Mouse (Mus musculus): ENCODE measurements at regions not wholly inside any gene's neighbourhood (a gene's known extent, or its start where the extent isn't known, plus 50 kb on each side); places are given as distances from the start of the nearest gene placed in this dataset.

GRCm38 (mm10) chr5:74121861-74122630 is 53.8 kb upstream of the Usp46 start:
- H3K27ac ChIP-seq (ENCODE audit: low read depth), result no peak overlapping the region

GRCm38 (mm10) chr5:74126015-74126896 is 58.0 kb upstream of the Usp46 start:
- Histone ChIP-seq H3K4me3 (ENCODE audit: low read depth, low read length) (peak overlapping the region; percentile 39), H3K4me1 (ENCODE audit: control insufficient read depth, insufficient read depth) (no peaks in the 10 kb centered on the region), H3K9me3 (replicated peaks; ENCODE audit: control insufficient read depth, low read length) (no peaks in the 10 kb centered on the region), H3K4me2 (ENCODE audit: low read depth, low read length) (peak overlapping the region; percentile 59), H3K27me3 (ENCODE audit: control insufficient read depth, insufficient read depth, low read length) (no peaks in the 10 kb centered on the region), H3K36me3 (replicated peaks; ENCODE audit: control insufficient read depth, insufficient read depth, low read length) (no peaks in the 10 kb centered on the region), H3K9ac (replicated peaks; ENCODE audit: low read depth, low read length) (peak overlapping the region; percentile 52), H3K27ac (ENCODE audit: low read depth) (peak overlapping the region; percentile 75)
- TF ChIP-seq CTCF (IDR thresholded peaks at IDR 0.05; ENCODE audit: low read depth) (no peak), EP300 (IDR thresholded peaks at IDR 0.05; ENCODE audit: low read depth) (no peak)
- 59% methylated on average over 32 of the region's 32 CpGs for WGBS
- DNase-seq (ENCODE audit: low spot score), result peak; percentile 80
- peak; percentile 98 for ATAC-seq (ENCODE audit: insufficient read depth, low read depth)

More at GRCm38 (mm10) chr5:74121861-74122630, 53.8 kb upstream of the Usp46 start:
- 80% methylated on average over 9 of the region's 9 CpGs for WGBS
- no peaks in the 10 kb centered on the region for H3K36me3 ChIP-seq (replicated peaks; ENCODE audit: control insufficient read depth, insufficient read depth, low read length)
- no peak for DNase-seq (ENCODE audit: low spot score)
- no peak overlapping the region for H3K4me2 ChIP-seq (ENCODE audit: low read depth, low read length)
- no peaks in the 10 kb centered on the region for H3K27me3 ChIP-seq (ENCODE audit: control insufficient read depth, insufficient read depth, low read length)
- TF ChIP-seq CTCF (IDR thresholded peaks at IDR 0.05; ENCODE audit: low read depth) (no peak), EP300 (IDR thresholded peaks at IDR 0.05; ENCODE audit: low read depth) (no peak)
- no peak overlapping the region for H3K9ac ChIP-seq (replicated peaks; ENCODE audit: low read depth, low read length)
- ATAC-seq (ENCODE audit: insufficient read depth, low read depth), result no peak
- H3K4me3 ChIP-seq (ENCODE audit: low read depth, low read length), result no peak overlapping the region
- H3K9me3 ChIP-seq (replicated peaks; ENCODE audit: control insufficient read depth, low read length), result no peaks in the 10 kb centered on the region
- no peaks in the 10 kb centered on the region for H3K4me1 ChIP-seq (ENCODE audit: control insufficient read depth, insufficient read depth)

- no peaks in the 10 kb centered on the region for H3K9me3 ChIP-seq (replicated peaks; ENCODE audit: control insufficient read depth, low read length)
- 93% methylated on average over 6 of the region's 6 CpGs for WGBS
- no peaks in the 10 kb centered on the region for H3K4me1 ChIP-seq (ENCODE audit: control insufficient read depth, insufficient read depth)
- H3K36me3 ChIP-seq (replicated peaks; ENCODE audit: control insufficient read depth, insufficient read depth, low read length), result no peaks in the 10 kb centered on the region
- no peak for ATAC-seq (ENCODE audit: insufficient read depth, low read depth)
- H3K27ac ChIP-seq (ENCODE audit: low read depth), result no peak overlapping the region
- TF ChIP-seq EP300 (IDR thresholded peaks at IDR 0.05; ENCODE audit: low read depth) (no peak), CTCF (IDR thresholded peaks at IDR 0.05; ENCODE audit: low read depth) (no peak)
- no peak overlapping the region for H3K9ac ChIP-seq (replicated peaks; ENCODE audit: low read depth, low read length)
- no peak overlapping the region for H3K4me3 ChIP-seq (ENCODE audit: low read depth, low read length)
- H3K4me2 ChIP-seq (ENCODE audit: low read depth, low read length), result no peak overlapping the region
- DNase-seq (ENCODE audit: low spot score), result no peak
- H3K27me3 ChIP-seq (ENCODE audit: control insufficient read depth, insufficient read depth, low read length), result no peaks in the 10 kb centered on the region
Observed at GRCm38 (mm10) chr5:74127518-74127917, 59.3 kb upstream of the Usp46 start.

- DNase-seq (ENCODE audit: low spot score) (no peak), ATAC-seq (ENCODE audit: insufficient read depth, low read depth) (no peak)
Observed at GRCm38 (mm10) chr5:74129636-74130035, 61.4 kb upstream of the Usp46 start.

GRCm38 (mm10) chr5:74132671-74133070 is 62.4 kb upstream of the Rasl11b start:
- no peak overlapping the region for H3K9ac ChIP-seq (replicated peaks; ENCODE audit: low read depth, low read length)
- H3K27ac ChIP-seq (ENCODE audit: low read depth), result no peak overlapping the region
- no peaks in the 10 kb centered on the region for H3K36me3 ChIP-seq (replicated peaks; ENCODE audit: control insufficient read depth, insufficient read depth, low read length)
- peaks cover 4% of the 10 kb centered on the region for H3K4me1 ChIP-seq (ENCODE audit: control insufficient read depth, insufficient read depth)
- 59% methylated on average over 8 of the region's 8 CpGs for WGBS
- no peak overlapping the region for H3K4me3 ChIP-seq (ENCODE audit: low read depth, low read length)
- no peak overlapping the region for H3K4me2 ChIP-seq (ENCODE audit: low read depth, low read length)
- DNase-seq (ENCODE audit: low spot score) (no peak), ATAC-seq (ENCODE audit: insufficient read depth, low read depth) (no peak)
- TF ChIP-seq EP300 (IDR thresholded peaks at IDR 0.05; ENCODE audit: low read depth) (no peak), CTCF (IDR thresholded peaks at IDR 0.05; ENCODE audit: low read depth) (no peak)
- H3K27me3 ChIP-seq (ENCODE audit: control insufficient read depth, insufficient read depth, low read length), result no peaks in the 10 kb centered on the region
- H3K9me3 ChIP-seq (replicated peaks; ENCODE audit: control insufficient read depth, low read length), result no peaks in the 10 kb centered on the region

More at GRCm38 (mm10) chr5:74129636-74130035, 61.4 kb upstream of the Usp46 start:
- no peaks in the 10 kb centered on the region for H3K36me3 ChIP-seq (replicated peaks; ENCODE audit: control insufficient read depth, insufficient read depth, low read length)
- H3K4me1 ChIP-seq (ENCODE audit: control insufficient read depth, insufficient read depth), result no peaks in the 10 kb centered on the region
- no peaks in the 10 kb centered on the region for H3K27me3 ChIP-seq (ENCODE audit: control insufficient read depth, insufficient read depth, low read length)
- H3K9me3 ChIP-seq (replicated peaks; ENCODE audit: control insufficient read depth, low read length), result no peaks in the 10 kb centered on the region
- TF ChIP-seq CTCF (IDR thresholded peaks at IDR 0.05; ENCODE audit: low read depth), result no peak
- no peak for TF ChIP-seq EP300 (IDR thresholded peaks at IDR 0.05; ENCODE audit: low read depth)
- no peak overlapping the region for H3K4me2 ChIP-seq (ENCODE audit: low read depth, low read length)
- H3K4me3 ChIP-seq (ENCODE audit: low read depth, low read length), result no peak overlapping the region
- no peak overlapping the region for H3K9ac ChIP-seq (replicated peaks; ENCODE audit: low read depth, low read length)
- no peak overlapping the region for H3K27ac ChIP-seq (ENCODE audit: low read depth)

Measured in heart, postnatal 0 days (tissue).